Mouse (Mus musculus): ENCODE measurements around the gene Prdm1.

The Prdm1 gene

DNA sequence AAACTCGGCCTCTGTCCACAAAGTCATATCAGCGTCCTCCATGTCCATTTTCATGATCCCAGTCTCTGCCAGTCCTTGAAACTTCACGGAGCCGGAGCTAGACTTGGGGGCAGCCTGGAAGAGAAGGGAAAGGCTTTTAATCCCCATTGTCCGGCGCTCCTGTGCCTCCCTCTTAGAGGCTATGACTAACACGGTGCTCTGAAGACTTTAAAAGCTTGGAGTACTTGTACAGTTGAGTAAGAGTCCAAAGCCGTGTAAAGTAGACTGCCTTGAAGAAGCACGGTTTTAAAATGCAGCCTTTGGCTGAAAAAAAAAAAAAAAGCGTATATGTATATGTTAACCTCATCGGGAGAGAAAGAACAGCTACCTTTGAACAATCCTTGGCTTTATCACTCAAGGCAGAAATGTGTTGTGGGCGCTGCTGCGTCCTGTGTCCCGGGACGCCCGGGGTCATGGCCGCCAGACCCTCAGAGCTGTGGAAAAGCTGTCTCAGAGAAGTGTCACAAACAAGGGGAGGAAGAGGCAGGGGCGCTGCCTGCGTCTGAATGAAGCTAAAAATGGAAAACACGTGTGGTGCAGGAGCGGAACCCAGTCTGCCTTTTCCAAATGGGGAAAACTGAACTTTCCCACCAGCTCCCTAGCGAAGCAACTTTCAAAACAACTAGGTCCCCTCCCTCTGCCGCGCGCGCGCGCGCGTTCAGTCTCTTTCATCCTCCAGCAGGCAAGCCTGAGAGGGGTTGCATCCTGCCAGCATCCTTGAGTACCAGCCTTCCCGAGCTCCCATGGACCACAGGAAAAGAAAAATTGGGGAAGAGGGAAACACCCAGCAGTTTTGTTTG, 71.3 kb downstream of the Prdm1 start:
- in situ Hi-C loops (cut with MboI, MseI) = loop anchor here (5.0 to 10.0 kb wide), 3 partner anchors 80 to 608 kb away; partner anchors contain the start of gene Prep (in 1 of the 2)

DNA sequence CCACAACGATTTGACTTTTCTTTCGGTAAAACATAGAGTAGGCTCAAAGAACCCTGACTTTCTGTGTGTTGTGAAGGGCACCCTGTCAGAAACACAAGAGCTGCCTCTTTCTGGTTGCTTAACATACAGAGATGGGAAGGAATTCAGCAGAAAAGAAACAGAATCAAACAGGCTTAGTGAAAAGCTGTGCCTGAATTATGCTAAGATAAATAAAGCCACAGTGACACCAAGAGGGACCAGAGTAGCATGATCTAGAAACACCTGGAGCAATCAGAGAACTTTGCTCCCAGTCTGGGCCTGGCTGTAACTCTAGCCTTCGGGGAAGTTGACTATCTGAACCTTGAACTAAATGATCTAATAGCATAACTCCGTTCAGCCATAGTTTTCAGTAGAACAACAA, 73.5 kb downstream of the Prdm1 start:
- in situ Hi-C loops (cut with MboI, MseI) = loop anchor here (5.0 to 10.0 kb wide), 3 partner anchors 77 to 610 kb away; partner anchors contain the start of gene Prep (in 1 of the 2)

DNA sequence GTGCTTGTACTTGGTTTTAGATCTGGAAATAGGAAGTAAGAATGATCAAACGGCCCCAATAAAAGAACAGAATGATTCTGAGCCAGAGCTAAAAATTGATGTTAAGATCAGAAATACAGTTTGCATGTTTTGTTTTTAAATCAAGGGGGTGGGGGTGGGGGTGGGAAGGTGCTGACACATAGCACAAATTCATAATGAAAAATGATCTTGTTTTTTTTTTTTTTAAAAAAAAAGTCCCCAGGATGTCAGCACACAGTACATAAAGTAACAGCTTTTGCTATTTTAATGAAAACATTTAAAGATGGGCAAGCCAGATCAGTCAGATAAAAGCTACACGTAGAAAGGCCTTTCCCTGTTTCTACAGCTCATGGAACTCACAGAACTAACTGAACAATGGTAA, 74.2 kb downstream of the Prdm1 start:
- in situ Hi-C loops (cut with MboI, MseI) = loop anchor here in 1 of 2 experiments (10.0 kb wide), 1 partner anchor 611 kb away; the partner anchor contains the start of gene Prep

DNA sequence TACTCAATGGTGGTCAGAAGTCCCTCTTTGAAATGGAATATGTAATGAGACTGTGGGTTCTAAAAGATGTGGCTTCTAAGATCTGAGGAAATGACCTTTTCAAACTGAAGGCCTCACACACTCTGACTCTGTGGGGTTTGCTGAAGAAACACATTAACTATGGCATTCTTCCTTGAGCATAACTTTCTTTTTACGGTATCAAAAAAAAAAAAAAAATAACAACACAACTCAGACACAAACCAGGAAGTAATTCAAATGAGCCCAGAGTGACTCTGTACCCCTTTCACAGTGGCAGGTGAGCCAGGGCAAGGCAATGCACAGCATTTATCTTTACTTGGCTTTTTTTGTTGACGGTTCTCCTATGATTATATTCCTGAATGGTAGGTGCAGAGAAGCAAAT, 77.5 kb downstream of the Prdm1 start:
- in situ Hi-C loops (cut with MboI, MseI) = loop anchor here in 1 of 2 experiments (10.0 kb wide), 1 partner anchor 614 kb away; the partner anchor contains the start of gene Prep

DNA sequence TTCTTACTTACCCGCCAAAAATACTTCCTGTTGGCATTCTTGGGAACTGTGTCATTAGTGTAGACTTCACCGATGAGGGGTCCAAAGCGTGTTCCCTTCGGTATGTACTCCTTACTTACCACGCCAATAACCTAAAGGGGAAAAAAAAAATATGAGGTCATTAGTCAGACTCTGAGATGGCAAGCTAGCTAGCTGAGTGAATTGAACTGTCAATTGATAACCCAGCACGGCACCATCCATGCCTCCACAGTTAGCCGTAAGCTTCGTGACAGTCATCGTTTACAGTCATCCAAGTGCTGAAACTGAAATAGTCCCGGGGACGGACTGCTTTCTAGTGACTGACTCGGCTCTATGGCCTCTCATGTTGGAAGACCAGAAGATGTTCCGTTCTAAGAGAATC, 78.2 kb downstream of the Prdm1 start:
- in situ Hi-C loops (cut with MboI, MseI) = loop anchor here in 1 of 2 experiments (10.0 kb wide), 1 partner anchor 615 kb away; the partner anchor contains the start of gene Prep

DNA sequence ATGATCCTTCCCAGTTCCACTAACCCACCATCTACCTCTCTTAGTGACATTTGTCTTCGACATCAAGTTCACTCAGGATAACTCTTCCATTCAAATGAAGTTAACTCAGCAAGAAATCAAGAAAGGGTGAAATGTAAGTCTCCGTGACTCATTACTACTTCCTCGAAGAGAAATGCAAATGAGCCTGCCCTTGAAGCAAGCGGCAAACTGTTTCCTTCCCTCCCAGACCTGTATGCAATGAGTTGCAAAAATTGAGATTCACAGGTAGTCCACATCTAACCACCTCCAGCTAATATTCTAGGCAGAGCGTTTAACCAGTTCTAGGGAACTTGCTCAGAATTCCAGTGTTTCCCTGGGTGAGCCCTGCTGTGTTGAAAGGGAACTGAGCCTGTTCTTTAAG, 78.6 kb downstream of the Prdm1 start:
- in situ Hi-C loops (cut with MboI, MseI) = loop anchor here (10.0 kb wide), 2 partner anchors 595 to 615 kb away; partner anchors contain the start of gene Prep (in 1 of the 2)

DNA sequence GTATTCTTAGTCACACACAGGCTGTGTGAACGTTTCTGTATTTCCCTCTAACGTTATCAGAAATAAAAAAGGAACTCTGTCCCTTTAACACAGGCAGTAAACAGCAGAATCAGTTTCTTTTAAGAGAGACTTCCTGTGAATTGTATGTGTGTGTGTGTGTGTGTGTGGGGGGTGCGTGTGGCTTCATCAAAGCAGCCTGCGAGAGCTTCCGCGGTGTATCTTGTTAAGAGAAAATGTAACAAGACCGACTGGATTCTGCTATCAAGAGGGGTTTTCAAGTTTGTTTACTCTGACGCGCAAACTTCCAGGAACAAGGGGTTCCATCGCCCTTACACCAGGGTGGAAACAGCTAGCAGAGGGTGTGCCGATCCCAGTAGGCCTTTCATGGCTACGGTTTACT, 80.1 kb downstream of the Prdm1 start:
- in situ Hi-C loops (cut with MboI, MseI) = loop anchor here in 1 of 2 experiments (10.0 kb wide), 1 partner anchor 597 kb away; no protein-coding TSS in a partner anchor

DNA sequence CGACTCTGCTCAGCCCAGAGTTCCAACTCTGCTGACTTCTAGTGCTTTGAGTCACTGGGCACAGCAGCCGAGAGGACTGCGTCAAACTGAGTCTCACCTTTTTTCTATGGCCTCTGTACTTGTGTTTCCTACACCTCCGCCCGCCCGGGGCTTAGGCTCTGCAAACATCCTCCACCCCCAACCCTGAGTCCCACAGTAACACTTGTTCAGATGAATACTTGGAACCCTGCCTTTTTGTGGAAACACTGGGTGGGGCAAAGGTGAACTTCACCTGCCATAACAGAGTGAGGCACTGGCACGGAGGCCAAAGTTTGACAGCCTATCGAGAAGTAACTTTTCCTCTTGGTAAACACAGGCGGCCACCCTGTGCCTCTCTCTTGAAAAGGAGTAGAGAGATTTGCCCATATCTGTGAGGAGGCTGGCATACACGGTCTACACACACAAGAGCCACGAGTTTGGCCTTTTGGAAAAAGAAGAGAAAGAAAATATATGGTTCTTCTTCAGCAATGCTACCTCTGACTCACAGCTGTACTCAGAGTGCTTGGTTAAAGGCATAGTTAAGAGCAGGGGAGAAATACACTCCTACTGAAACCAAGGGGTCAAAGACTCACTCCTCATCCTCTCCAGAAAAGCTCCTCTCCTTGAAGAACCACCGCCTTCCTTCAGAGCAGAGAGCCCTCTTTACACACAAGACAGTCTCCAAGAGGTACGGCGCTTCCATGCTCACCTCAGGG, 80.7 kb downstream of the Prdm1 start:
- in situ Hi-C loops (cut with MboI, MseI) = loop anchor here in 1 of 2 experiments (10.0 kb wide), 1 partner anchor 597 kb away; no protein-coding TSS in a partner anchor

DNA sequence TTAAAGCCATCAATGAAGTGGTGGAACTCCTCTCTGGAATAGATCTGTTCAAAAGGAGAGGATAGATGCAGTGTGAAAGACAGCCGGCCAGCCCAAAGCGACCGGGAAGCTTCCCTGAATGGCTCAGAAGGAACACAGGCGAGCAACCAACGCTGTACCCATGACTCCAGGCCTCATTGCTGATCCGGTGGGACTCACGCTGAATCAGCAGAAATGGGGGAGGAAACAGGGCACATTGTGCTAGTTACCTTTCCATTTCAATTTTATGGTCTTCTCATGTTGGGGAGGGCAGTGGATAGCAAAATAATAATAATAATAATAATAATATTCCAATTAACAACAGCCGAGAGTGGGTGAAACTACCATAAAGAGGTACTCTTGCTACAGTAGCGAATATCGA, 81.3 kb downstream of the Prdm1 start:
- in situ Hi-C loops (cut with MboI, MseI) = loop anchor here in 1 of 2 experiments (10.0 kb wide), 1 partner anchor 598 kb away; no protein-coding TSS in a partner anchor

DNA sequence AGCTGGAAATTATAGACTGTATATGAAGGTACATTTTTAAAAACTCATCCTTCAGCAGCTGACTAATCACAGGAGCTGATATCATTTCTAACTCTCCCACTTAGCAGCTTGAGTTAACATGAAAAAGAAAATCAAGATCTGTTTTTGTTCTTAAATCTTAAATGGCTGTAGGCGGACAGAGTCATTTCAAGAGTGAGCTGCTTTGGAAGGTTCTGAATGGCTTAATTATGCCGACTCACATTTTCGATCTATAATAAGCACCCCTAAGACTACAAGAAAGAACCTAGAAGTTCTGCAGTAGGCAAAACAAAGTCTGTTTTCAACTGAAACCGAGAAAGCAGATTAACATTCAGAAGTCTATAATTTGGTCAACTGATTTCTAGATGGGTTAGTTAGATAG, 83.9 kb downstream of the Prdm1 start:
- in situ Hi-C loops (cut with MboI, MseI) = loop anchor here in 1 of 2 experiments (10.0 kb wide), 1 partner anchor 600 kb away; no protein-coding TSS in a partner anchor

DNA sequence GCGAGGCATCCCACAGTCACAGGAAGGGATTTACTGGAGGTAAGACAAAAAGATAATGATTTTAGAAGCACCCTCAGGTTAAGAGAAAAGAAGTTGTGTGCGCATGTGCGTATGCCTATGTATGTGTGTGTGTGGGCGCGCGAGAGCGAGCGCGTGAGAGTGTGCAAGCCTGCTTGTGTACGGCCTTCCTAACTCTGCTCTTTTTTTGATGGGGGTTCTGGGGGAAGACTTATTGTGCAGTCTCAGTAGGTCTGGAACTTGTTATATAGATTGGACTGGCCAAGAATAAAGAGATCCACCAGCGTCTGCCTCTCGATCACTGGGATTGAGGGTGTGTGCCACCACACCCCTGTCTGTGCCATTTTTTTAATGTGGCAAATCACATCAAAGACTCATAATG, 84.6 kb downstream of the Prdm1 start:
- in situ Hi-C loops (cut with MboI, MseI) = loop anchor here in 1 of 2 experiments (10.0 kb wide), 1 partner anchor 601 kb away; no protein-coding TSS in a partner anchor

DNA sequence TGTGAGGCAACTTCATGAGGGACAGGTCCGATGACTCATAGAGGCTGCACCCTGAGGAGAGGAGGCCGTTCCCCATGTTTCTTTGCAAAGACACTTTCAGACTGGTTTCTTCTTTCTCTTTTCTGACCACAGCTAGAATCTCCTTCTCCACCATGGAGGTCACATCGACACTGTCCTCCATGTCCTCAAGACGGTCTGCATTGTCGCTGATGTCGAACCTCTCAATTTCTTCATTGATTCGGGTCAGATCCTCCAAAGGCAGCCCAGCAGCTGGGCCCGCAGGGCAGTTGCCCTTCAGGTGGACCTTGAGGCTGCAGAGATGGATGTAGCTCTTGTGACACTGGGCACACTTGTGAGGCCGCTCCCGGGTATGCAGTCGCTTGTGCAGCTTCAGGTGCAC, 88.6 kb downstream of the Prdm1 start:
- in situ Hi-C loops (cut with MboI, MseI) = loop anchor here in 1 of 2 experiments (10.0 kb wide), 1 partner anchor 605 kb away; no protein-coding TSS in a partner anchor

DNA sequence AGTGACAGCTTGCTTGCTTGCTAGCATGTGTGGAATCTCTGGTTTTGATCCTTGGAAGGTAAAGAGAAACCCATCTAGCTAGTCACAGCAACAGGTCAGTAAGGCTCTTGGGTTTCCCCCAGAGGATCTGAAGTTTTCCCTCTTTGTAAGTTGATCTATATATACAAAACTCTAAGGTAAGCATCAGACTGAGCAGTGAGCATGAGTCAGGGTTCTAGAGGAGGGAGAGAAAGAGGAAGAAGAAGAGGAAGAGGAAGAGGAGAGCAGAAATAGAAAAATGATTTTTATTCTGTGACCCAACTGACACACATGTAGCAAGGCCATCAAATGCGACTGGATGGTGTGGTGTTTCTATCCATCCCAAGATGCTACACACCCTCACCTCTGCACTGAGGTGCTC, 90.7 kb downstream of the Prdm1 start:
- in situ Hi-C loops (cut with MboI, MseI) = no loop called here

DNA sequence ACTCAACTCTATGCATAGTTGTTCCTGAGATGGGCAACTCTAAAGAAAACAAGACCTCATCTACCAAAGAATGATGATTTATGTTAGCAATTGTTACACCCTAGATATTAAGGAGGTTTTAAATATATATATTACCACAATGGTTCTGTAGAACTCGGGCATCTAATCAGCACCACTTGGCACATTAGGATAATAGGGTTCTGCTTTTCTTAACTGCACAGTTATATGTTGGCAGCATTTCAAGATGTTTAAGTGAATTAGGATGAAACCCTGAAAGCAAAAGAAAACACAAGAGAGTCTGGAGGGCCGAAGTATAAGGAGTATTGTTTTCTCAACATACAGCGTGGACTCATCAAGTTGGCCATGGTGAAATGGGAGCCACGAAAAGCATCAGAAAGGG, 92.3 kb downstream of the Prdm1 start:
- in situ Hi-C loops (cut with MboI, MseI) = no loop called here

DNA sequence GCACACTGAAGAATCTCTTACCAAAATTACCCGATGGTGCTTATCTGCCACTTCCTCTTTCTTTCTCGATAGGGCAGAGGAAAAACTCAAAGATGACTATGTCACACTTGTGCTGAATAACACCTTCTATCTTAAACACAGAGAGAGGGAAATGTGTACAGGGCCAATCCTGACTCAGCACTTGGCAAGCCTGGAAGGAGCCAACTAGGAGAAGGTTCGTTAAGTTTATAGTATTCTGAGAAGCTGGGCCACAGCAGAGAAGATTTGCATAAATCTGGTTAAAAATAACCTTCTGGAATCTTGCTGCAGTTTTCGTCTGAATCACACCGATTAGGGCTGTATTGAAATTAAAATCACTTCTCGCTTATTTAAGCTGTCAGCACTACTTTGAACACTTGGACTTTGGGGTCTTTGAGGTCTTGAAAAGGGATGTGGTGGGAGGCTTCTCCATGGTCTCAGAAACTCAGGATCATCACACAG, 93.6 kb downstream of the Prdm1 start:
- in situ Hi-C loops (cut with MboI, MseI) = loop anchor here in 1 of 2 experiments (5.0 kb wide), 1 partner anchor 52 kb away; no protein-coding TSS in a partner anchor

DNA sequence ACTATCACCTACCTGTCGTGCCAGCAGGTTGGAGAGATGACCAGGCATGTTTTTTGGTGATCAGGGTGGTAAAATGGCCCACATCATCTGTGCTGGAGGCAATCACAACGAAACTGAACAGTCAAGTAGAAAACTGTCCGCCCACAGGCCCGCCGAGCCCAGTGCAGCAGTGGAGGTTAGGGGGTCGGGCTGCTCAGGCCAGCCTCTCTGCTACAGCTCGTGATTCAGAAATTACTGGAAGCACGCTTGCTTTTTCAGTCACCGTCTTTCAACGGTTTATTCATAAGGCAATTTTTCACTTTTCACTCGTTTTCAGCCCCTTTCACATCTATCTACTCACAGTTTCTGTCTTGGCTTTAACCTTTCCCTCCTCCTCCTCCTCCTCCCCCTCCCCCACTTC, 96.1 kb downstream of the Prdm1 start:
- in situ Hi-C loops (cut with MboI, MseI) = loop anchor here in 1 of 2 experiments (5.0 kb wide), 1 partner anchor 50 kb away; no protein-coding TSS in a partner anchor

DNA sequence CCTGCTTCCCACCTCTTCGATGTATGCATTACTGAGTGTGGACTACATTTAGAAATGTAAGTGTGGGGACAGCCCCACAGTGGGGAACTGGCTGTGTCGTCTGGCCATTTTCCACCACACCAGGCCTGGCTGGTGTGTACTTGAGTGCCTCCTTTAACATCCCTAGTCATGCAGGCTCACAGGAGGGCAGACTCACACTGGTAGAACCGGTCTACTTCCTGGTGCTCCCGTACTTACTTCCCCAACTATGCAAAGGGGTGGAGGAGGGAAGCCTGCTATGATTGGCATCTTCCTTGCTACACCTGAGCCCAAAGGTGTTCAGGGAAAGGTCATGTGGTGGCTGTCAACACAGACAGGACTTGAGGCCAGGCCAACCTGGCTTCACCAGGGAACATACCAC, 96.6 kb downstream of the Prdm1 start:
- in situ Hi-C loops (cut with MboI, MseI) = loop anchor here in 1 of 2 experiments (5.0 kb wide), 1 partner anchor 49 kb away; no protein-coding TSS in a partner anchor

DNA sequence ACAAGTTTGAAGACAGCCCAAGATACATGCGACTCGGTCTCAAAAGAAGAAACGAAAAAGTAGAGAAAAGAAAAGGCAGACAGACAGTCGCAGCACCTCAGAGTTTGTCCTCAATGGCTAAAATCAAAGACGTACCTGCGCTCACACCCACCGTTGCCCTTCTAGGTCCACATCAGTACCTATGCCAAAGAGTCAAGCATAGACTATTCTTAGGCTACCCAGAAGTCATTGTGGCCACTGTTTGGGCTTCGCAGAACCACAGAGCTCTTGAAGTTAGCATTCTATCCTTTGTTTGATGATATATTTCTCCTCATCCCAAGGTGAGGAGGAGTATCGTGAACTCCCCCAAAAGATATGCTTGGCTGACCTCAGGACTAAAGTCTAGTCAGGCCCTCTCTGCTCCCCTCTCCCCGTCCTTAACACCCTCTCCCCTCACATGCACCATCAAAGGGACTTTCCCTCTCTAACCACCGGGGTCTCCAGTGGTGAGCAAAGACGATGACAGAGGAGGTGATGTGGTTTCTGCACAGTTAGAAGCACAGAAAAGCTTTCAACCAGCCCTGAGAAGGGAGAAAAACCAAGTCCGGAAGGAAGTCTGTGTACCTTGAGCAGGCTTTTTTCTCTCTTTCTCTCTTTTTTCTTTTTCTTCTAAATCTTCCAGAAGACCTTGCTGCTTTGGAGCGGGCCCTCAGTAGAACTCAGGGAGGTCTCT, 99.0 kb downstream of the Prdm1 start:
- in situ Hi-C loops (cut with MboI, MseI) = no loop called here

DNA sequence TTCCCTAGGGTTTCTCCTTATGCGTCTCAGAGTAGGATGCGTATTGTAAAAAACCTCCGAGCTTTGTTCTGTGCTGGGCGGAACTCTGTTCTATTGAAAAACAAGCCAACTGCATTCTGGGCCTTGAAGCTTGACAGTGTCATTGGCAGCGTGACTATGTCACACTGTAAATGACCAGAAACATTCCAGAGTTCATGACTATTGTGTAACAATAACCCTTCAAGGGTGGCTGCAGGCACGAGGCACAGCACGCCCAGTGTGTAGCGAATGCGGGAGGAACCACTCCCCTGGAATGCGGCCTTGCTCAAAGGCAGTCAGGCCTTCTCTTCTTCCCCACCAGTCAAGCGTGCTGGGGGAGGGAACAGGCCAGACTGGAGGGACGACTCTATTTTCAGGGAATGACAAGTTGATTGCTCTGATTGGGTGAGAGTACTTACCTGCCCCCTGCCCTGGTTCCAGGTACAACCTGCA, 100.4 kb downstream of the Prdm1 start:
- in situ Hi-C loops (cut with MboI, MseI) = no loop called here

DNA sequence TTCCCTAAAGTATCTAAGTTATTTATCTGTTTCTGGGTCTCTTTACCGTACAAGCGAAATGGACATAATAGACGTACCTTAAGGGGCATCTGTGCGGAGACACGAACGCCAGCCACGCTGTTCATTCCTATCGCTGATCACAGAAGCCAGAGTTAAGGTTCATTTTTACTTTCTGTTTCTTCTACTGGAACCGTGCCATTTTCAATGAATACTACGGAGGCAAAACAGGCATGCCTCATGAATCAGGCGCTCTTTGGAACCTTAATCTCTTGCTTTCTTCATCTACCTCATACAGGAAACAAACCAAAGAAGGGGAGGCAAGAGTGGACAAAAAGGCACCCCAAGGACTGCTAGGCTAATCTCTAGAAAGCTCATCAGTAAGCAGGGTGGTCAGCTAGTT, 100.9 kb downstream of the Prdm1 start:
- in situ Hi-C loops (cut with MboI, MseI) = no loop called here

DNA sequence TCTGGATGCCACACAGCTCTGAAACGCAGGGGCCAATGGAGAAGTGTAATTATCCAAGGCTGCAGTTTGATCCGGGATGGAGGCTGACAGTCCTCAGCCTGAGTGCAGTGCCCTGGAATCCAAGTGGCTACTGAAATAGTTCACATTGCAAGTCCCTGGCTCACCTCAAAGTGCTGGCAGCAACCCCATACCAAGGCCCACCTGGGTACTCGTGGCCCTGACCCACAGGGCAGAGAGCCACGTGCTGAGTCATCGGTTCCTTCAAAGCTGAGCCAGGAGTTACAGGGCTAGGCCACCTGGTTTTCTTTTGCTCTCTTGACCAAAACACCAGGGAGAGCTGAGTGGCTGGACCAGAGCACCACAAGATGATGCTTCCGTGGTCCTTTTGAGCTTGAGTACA, 103.3 kb downstream of the Prdm1 start:
- in situ Hi-C loops (cut with MboI, MseI) = no loop called here
